Mouse (Mus musculus): Measurements from ENCODE around the gene Fhdc1. TPM values are rescaled to one million over a fixed set of nuclear protein-coding genes. Genes with fewer than 3 reads are reported as not detected.

Gene Fhdc1
- total RNA-seq, 2 experiments from 2014 or later, result 3.3 to 5.2 TPM

- intact Hi-C loops (cut with DNase I), result no loop called here
Measured at GRCm38 (mm10) chr3:84474981-84475775, 5.1 kb downstream of the Fhdc1 start.

DNA sequence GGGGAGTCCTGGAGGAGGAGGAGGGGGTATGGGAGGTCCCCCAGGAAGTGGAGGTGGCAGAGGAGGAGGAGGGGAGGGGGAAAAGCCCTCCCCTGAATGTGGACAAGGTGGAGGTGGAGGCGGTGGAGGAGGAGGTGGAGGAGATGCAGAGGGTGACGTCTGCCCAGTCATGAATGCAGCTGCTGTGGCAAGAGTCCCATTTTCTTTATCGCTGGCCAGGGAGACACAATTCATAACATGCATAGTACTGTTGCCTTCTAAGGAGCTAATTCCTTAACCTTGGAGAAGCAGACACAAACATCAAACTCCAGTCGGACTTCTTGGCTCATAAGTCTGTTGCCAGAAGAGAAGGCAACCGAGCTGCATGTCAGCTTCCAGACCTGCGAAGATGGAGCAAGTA, 5.8 kb downstream of the Fhdc1 start:
- intact Hi-C loops (cut with DNase I), result no loop called here
- DNase-seq, result no peak

More at GRCm38 (mm10) chr3:84474981-84475775, 5.1 kb downstream of the Fhdc1 start:
- DNase-seq, result no peak

DNA sequence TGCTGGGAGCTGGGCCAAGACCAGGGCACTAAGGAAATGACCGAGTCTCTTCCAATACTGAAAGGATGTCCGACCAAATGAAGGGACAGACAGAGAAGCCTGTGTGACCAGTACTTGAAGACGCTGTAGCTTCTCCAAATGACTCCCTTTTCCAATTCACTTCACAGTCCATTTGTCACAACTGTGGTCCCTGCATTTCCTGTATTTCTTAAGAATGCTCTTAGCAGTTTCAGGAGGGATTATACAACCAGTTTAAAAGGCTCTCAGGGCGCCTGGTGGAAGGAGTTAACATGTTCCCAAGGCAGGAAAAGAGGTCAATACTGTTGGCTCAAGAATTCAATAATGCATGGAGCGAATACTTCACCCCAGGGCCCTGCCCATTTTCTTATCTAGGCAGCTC, 7.3 kb downstream of the Fhdc1 start:
- DNase-seq, result no peak
- intact Hi-C loops (cut with DNase I), result no loop called here

DNA sequence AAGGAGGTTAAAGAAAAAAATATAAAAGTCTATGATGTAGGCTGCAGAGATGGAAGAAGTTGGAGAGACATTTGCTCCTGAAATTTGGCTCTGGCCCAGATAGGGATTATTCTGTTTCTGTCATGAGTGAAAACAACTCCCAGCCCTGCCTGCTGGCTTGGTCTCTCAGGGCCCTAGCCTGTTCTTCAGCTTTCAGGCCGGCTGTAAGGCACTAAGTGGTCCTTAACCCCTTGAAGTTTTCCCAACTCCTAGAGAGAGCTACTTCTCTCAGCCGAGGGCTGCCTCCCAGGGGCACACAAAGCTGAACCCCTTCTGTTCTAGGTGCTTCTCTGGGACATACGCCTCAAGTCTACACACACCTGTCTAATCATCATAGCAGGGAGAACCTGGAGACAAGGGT, 7.7 kb downstream of the Fhdc1 start:
- intact Hi-C loops (cut with DNase I), result no loop called here
- no peak for DNase-seq

- DNase-seq, result no peak
- intact Hi-C loops (cut with DNase I), result no loop called here
Measured at GRCm38 (mm10) chr3:84471146-84471545, 9.1 kb downstream of the Fhdc1 start.

GRCm38 (mm10) chr3:84468111-84468453, 12.1 kb downstream of the Fhdc1 start:
- no peak for DNase-seq
- intact Hi-C loops (cut with DNase I), result no loop called here

DNA sequence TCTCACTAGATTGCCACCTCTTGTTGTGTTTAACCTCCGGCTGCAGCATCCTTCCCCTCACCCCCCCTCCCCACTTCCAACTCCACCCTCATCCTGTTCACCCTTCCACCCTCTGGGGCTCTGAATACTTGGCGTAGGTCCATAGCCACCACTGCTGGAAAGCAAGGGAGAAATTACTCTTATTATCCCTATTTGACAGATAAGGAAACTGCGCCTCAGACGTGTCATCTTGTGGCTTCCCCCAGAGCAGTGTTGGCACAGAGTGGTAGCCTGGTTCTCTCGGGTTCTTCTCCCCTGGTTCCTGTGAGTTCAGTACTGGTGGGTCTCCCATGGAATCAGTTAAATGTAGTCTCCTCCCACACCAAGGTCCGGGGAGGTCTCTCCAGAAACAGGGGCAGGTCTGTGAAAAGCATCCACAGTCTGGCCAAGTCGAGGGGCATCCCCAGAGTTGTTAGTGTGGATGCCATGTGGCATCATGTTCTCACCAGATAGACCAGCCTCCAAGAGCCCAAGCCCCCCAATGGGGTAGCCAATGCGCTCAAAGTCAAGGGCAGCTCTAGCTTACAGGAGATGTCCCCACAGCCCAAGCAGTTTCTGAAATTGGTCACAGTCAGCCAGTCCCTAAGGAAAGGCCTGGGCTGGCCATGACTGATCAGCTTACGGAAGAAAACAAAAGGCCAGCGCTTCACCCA, 12.7 kb downstream of the Fhdc1 start:
- intact Hi-C loops (cut with DNase I), result no loop called here
- DNase-seq, result no peak

GRCm38 (mm10) chr3:84465822-84466500, 14.3 kb downstream of the Fhdc1 start:
- intact Hi-C loops (cut with DNase I), result no loop called here
- no peak for DNase-seq

GRCm38 (mm10) chr3:84461687-84462086, 18.5 kb downstream of the Fhdc1 start:
- DNase-seq, result no peak
- intact Hi-C loops (cut with DNase I), result no loop called here

GRCm38 (mm10) chr3:84460952-84461351, 19.3 kb downstream of the Fhdc1 start:
- no peak for DNase-seq
- intact Hi-C loops (cut with DNase I), result no loop called here

DNA sequence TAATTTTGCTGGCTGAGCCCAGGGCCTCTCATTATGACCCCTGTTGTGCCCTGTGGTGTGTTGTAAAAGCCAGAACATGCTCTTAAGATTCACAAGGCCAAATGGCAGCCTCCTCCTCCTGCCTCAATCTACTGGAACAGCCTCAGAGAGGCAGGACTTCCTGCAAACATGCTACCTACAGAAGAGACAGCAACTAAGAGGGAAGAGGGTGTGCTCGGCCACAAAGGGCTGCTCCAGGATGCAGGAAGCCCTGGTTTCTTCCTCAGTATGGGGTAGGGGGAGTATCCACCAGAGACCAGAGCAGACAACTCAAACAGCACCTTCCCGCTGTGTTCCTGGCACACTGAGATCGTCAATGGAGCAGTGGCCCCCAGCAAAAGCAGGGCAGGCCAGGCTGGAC, 19.7 kb downstream of the Fhdc1 start:
- no peak for DNase-seq
- intact Hi-C loops (cut with DNase I), result no loop called here

GRCm38 (mm10) chr3:84455733-84456417, 24.4 kb downstream of the Fhdc1 start:
- no peak for DNase-seq
- intact Hi-C loops (cut with DNase I), result no loop called here

DNA sequence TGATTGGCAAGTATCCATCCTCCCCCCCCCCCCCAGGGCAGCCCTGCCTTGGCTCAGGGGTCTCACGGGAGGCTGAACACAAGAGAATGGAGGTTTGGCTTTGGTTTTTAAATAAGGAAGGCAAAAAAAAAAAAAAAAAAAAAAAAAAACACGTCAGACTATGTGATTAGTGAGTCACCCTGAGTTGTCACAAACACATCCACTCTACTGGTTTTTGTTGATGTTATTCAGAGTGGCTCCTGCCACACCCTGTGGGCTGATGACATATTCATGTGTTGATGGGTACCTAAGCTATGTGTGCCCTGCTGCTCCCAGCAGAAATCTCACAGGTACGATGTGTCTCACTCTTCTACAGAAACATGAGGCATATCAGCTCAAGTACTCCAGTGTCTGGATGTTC, 29.6 kb downstream of the Fhdc1 start:
- no peak for DNase-seq
- intact Hi-C loops (cut with DNase I), result no loop called here

DNA sequence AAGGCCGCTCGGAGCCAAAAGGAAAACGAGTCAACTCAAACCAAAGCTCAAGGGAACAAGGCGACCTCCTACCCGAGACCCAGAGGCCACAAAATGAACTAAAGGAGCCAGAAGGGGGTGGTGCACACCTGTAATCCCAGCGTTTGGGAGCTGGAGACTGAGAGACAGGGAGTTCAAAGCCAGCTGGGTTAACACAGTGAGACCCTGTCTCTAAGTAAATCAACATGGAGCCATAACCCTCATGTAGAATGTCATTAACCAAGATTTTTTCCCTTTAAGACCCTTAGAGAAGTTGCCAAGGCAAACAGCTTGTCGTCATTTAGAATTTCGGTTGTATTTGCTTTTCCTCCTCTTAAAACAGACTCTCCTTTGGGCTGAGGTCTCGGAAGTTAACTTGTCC, 31.2 kb downstream of the Fhdc1 start:
- no peak for DNase-seq
- intact Hi-C loops (cut with DNase I), result no loop called here

DNA sequence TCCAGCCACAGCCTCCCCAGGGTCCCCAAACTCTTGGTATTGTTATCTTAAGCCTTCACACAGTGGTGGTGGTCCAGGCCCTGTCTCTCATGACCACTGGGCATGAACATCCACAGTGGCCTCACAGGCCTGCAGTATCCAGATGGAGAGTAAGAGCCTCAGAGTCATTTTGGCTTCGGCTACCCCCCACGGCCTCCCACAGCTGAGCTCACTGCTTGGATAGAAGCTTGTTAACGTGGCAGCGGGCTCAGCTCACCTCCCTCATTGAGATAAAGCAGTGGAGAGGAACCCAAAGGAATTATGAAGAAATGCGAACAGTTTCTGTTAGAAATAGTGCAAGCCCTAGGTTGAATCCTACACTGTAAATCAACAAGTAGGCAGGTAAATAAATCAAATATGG, 32.4 kb downstream of the Fhdc1 start:
- intact Hi-C loops (cut with DNase I), result no loop called here
- peak; percentile 42 for DNase-seq

DNA sequence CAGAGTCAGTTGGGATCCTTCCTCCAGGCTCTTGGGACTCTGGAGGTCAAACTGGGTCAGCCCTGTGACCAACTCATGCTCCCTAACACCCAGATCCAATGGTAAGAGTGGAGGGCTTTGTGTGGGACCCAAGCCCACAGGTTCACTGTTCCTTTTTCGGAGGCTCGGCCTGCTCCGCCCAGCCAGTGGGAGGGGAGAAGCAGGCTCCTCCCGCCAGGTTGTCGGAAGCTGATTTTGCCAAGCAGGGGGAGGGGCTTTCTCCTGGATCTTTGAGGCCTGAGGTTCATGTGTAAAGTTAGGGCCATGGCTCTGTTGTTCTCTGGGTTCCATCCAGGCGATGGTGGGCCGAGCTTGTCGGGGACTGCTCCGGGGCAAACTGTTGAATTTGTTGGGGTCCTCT, 34.4 kb downstream of the Fhdc1 start:
- intact Hi-C loops (cut with DNase I), result no loop called here
- DNase-seq, result no peak

- intact Hi-C loops (cut with DNase I), result no loop called here
- no peak for DNase-seq
Measured at GRCm38 (mm10) chr3:84442890-84443289, 37.3 kb downstream of the Fhdc1 start.

DNA sequence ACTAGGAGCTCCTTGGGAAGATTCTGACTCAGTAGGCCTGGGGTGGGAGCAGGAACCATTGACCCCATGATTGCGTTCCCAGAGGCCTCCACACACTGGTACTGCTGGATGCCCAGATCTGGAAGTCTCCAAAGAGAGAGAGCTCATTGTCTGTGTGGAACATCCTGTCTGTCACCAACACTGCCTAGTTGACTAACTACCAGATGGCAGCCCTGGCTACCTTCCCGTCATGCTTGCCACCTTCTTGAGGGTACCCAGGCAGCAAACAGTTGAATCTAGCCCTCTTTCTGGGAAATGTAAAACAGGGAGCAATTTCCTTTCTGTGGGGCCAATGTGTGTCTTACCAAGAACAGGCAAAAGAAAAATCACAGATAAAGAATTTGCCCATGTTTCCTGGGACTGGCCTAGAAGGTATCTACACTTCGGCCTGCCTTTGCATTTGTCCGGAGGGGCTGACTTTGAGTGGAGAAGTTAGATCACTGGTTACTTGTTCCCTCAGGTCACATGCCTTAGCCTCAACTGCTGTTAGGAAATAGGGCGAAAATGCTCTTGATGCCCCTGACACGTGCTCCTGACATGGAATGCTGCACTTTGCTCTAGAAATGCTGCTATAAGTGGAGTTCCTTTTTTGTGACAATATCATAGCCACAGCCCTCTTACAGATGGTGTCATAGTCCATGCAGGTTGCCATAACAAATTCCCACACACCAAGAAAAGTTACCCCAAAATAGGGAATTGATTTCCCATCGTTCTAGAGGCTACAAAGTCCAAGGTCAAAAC, 40.6 kb downstream of the Fhdc1 start:
- no peak for DNase-seq
- intact Hi-C loops (cut with DNase I), result no loop called here

GRCm38 (mm10) chr3:84438840-84439239, 41.4 kb downstream of the Fhdc1 start:
- intact Hi-C loops (cut with DNase I), result no loop called here

DNA sequence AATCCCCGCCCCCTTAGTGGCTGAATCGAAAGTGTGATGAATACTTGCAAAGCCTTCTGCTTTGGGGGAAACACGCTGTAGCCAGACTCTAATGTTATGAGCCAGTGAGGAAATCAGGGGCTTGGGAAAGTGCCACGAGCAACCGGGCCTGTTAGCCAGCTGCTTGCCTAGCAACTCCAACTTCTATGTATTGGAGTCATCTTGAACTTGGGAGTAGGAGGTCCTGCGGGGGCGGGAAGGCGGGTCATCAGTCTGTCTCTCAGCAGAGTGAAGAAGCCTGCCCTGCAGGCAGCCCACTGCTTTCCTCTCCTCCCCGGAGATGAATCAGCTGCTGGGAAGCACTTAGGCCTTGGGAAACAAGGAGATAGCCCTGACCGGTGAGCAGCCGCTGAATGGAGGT, 42.1 kb downstream of the Fhdc1 start:
- intact Hi-C loops (cut with DNase I), result no loop called here

More at GRCm38 (mm10) chr3:84438840-84439239, 41.4 kb downstream of the Fhdc1 start:
- no peak for DNase-seq

More for the DNA sequence above, 42.1 kb downstream of the Fhdc1 start:
- DNase-seq, result peak; percentile 70

All from left cerebral cortex, postnatal 4 days (tissue).